Mouse (Mus musculus) CH12.LX (cell line): ENCODE measurements at regions not wholly inside any gene's neighbourhood (a gene's known extent, or its start where the extent isn't known, plus 50 kb on each side); places are given as distances from the start of the nearest gene placed in this dataset.

ENCODE experiments used
- DNase-seq: peaks from one replicate; pipeline ENCODE4 v3.0.0-alpha.2; 2013; ENCODE audit errors: extremely low read depth
- H3K27ac ChIP-seq: 2 replicates; pipeline ENCODE4 v1.5.1; 2012; ENCODE audit warnings: low read depth, mild to moderate bottlenecking, control low read depth, moderate library complexity; ENCODE audit not compliant: insufficient read depth
- H3K27me3 ChIP-seq: replicated peaks from 2 replicates; pipeline ENCODE3; 2012; ENCODE audit warnings: inconsistent platforms
- H3K36me3 ChIP-seq, 2 experiments: replicated peaks in 1 of 2; 2 replicates each; pipeline versions ENCODE3 to v1.6.1; 2012; ENCODE audit warnings: inconsistent platforms in 1 of 2, low read length in 1 of 2, mild to moderate bottlenecking in 1 of 2, mixed read lengths in 1 of 2, moderate library complexity in 1 of 2; ENCODE audit not compliant: control insufficient read depth in 1 of 2, insufficient read depth in 1 of 2
- H3K4me1 ChIP-seq, 2 experiments: 2 replicates each; pipeline ENCODE4 v1.6.1; 2012; ENCODE audit warnings: inconsistent platforms in 1 of 2, moderate library complexity in 1 of 2; ENCODE audit not compliant: insufficient read depth in 2 of 2, control insufficient read depth in 1 of 2
- H3K4me2 ChIP-seq: 2 replicates; pipeline ENCODE4 v1.6.1; 2012; ENCODE audit warnings: low read depth, mild to moderate bottlenecking, control low read depth; ENCODE audit not compliant: poor library complexity, insufficient read depth, severe bottlenecking
- H3K4me3 ChIP-seq, 3 experiments: fragments of 150-350 bp in 1 of 3; sonication (generic) in 1 of 3; replicated peaks in 1 of 3; 2 replicates each; pipeline versions ENCODE3 to v1.5.1; 2011 to 2012; ENCODE audit warnings: low read depth in 2 of 3, low read length in 2 of 3, mild to moderate bottlenecking in 2 of 3, moderate library complexity in 2 of 3, control low read depth in 1 of 3, improper control_type of control experiment in 1 of 3, inconsistent platforms in 1 of 3, mixed read lengths in 1 of 3; ENCODE audit not compliant: poor library complexity in 1 of 3
- H3K79me2 ChIP-seq: replicated peaks from 2 replicates; pipeline ENCODE4 v1.6.1; 2012; ENCODE audit warnings: mild to moderate bottlenecking, moderate library complexity; ENCODE audit not compliant: control insufficient read depth, poor library complexity, insufficient read depth, severe bottlenecking; ENCODE audit errors: extremely low read depth
- H3K9ac ChIP-seq: 2 replicates; pipeline ENCODE4 v1.6.1; 2012; ENCODE audit warnings: low read depth, mild to moderate bottlenecking, control low read depth, moderate library complexity; ENCODE audit not compliant: insufficient read depth
- H3K9me3 ChIP-seq: replicated peaks from 2 replicates; pipeline ENCODE3; 2012; ENCODE audit warnings: low read length, inconsistent platforms, mixed read lengths
- BHLHE40 ChIP-seq: IDR thresholded peaks from 2 replicates; pipeline ENCODE4 v1.6.1; 2011; ENCODE audit warnings: mild to moderate bottlenecking, low read depth, low read length, improper control_type of control experiment
- CTCF ChIP-seq, 2 experiments: IDR thresholded peaks in 1 of 2; conservative IDR thresholded peaks in 1 of 2; 2 replicates each; pipeline ENCODE4 v1.5.1; 2011 to 2012; ENCODE audit warnings: low read depth in 2 of 2, low read length in 2 of 2, improper control_type of control experiment in 1 of 2, inconsistent platforms in 1 of 2, mild to moderate bottlenecking in 1 of 2, moderate library complexity in 1 of 2
- E2F4 ChIP-seq: IDR thresholded peaks from 2 replicates; pipeline ENCODE4 v1.6.1; 2011; ENCODE audit warnings: low read depth, low read length, improper control_type of control experiment; ENCODE audit not compliant: insufficient replicate concordance
- ELF1 ChIP-seq: IDR thresholded peaks from 2 replicates; pipeline ENCODE4 v1.6.1; 2014; ENCODE audit warnings: low read depth, mild to moderate bottlenecking, inconsistent platforms, low read length, improper control_type of control experiment
- EP300 ChIP-seq: IDR thresholded peaks from 2 replicates; pipeline ENCODE4 v1.6.1; 2011; ENCODE audit warnings: low read length, improper control_type of control experiment
- ETS1 ChIP-seq: conservative IDR thresholded peaks from 2 replicates; pipeline ENCODE4 v1.6.1; 2012; ENCODE audit warnings: low read depth, mild to moderate bottlenecking, inconsistent platforms, low read length, improper control_type of control experiment, moderate library complexity
- HCFC1 ChIP-seq: IDR thresholded peaks from 2 replicates; pipeline ENCODE4 v1.6.1; 2012; ENCODE audit warnings: low read depth, mild to moderate bottlenecking, inconsistent platforms, low read length, improper control_type of control experiment
- IRF4 ChIP-seq: IDR thresholded peaks from 2 replicates; pipeline ENCODE4 v1.6.1; 2014; ENCODE audit warnings: low read depth, mild to moderate bottlenecking, inconsistent platforms, low read length, improper control_type of control experiment
- JUND ChIP-seq: conservative IDR thresholded peaks from 2 replicates; pipeline ENCODE4 v1.6.1; 2011; ENCODE audit warnings: low read depth, low read length, improper control_type of control experiment
- MAX ChIP-seq: IDR thresholded peaks from 2 replicates; pipeline ENCODE4 v1.6.1; 2011; ENCODE audit warnings: low read length, improper control_type of control experiment
- MAZ ChIP-seq: IDR thresholded peaks from 2 replicates; pipeline ENCODE4 v1.6.1; 2012; ENCODE audit warnings: low read depth, mild to moderate bottlenecking, inconsistent platforms, low read length, improper control_type of control experiment, moderate library complexity
- NELFE ChIP-seq: IDR thresholded peaks from 2 replicates; pipeline ENCODE4 v1.6.1; 2011; ENCODE audit warnings: low read depth, low read length, improper control_type of control experiment
- NRF1 ChIP-seq: IDR thresholded peaks from 2 replicates; pipeline ENCODE4 v1.6.1; 2014; ENCODE audit warnings: low read depth, mild to moderate bottlenecking, inconsistent platforms, low read length, improper control_type of control experiment, moderate library complexity
- POLR2A ChIP-seq: IDR thresholded peaks from 2 replicates; pipeline ENCODE4 v1.6.1; 2011; ENCODE audit warnings: low read depth, mild to moderate bottlenecking, improper control_type of control experiment, low read length
- RAD21 ChIP-seq: IDR thresholded peaks from 2 replicates; pipeline ENCODE4 v1.6.1; 2011; ENCODE audit warnings: low read depth, mild to moderate bottlenecking, low read length, improper control_type of control experiment, moderate library complexity
- SMC3 ChIP-seq: IDR thresholded peaks from 2 replicates; pipeline ENCODE4 v1.6.1; 2011; ENCODE audit warnings: low read depth, low read length, improper control_type of control experiment
- TBP ChIP-seq: conservative IDR thresholded peaks from 2 replicates; pipeline ENCODE4 v1.6.1; 2011; ENCODE audit warnings: low read depth, low read length, improper control_type of control experiment
- TCF12 ChIP-seq: IDR thresholded peaks from 2 replicates; pipeline ENCODE4 v1.6.1; 2014; ENCODE audit warnings: low read depth, mild to moderate bottlenecking, inconsistent platforms, low read length, improper control_type of control experiment
- USF1 ChIP-seq: IDR thresholded peaks from 2 replicates; pipeline ENCODE4 v1.6.1; 2014; ENCODE audit warnings: low read depth, mild to moderate bottlenecking, inconsistent platforms, low read length, improper control_type of control experiment
- USF2 ChIP-seq: conservative IDR thresholded peaks from 2 replicates; pipeline ENCODE4 v1.6.1; 2011; ENCODE audit warnings: low read depth, low read length, improper control_type of control experiment
- ZKSCAN1 ChIP-seq: IDR thresholded peaks from 2 replicates; pipeline ENCODE4 v1.6.1; 2012; ENCODE audit warnings: low read depth, inconsistent platforms, low read length, improper control_type of control experiment, borderline replicate concordance
- ZMIZ1 ChIP-seq: IDR thresholded peaks from 2 replicates; pipeline ENCODE4 v1.6.1; 2012; ENCODE audit warnings: low read depth, mild to moderate bottlenecking, inconsistent platforms, low read length, improper control_type of control experiment
- ZNF384 ChIP-seq: IDR thresholded peaks from 2 replicates; pipeline ENCODE4 v1.6.1; 2012; ENCODE audit warnings: low read depth, low read length, improper control_type of control experiment, inconsistent platforms
- dilution Hi-C: fragments of 300-500 bp; cut with MboI; formaldehyde crosslinking; loops from 2 replicates; pipeline ENCODE4 v1.14.3; 2020; ENCODE audit warnings: low sequenced_read_pairs; ENCODE audit not compliant: extremely low pct_unique_long_range_greater_than_20kb, extremely low pct_ligation_motif_present
- in situ Hi-C: fragments of 300-500 bp; cut with MboI; formaldehyde crosslinking; loops from 3 replicates; pipeline ENCODE4 v1.14.3; 2019; ENCODE audit warnings: low sequenced_read_pairs, low pct_ligation_motif_present, low pct_unique_long_range_greater_than_20kb, mixed read lengths

GRCm38 (mm10) chr11:24255201-24256060, 177.6 kb downstream of the Bcl11a start:
- Histone ChIP-seq H3K36me3 (no peaks in the 10 kb centered on the region), H3K79me2 (no peaks in the 10 kb centered on the region), H3K9ac (no peak overlapping the region), H3K9me3 (no peaks in the 10 kb centered on the region), H3K27ac (no peak overlapping the region), H3K27me3 (no peaks in the 10 kb centered on the region), H3K4me2 (no peak overlapping the region)
- dilution Hi-C loops = no loop called here
- TF ChIP-seq ZKSCAN1 (no peak), POLR2A (peak; percentile 23; the same call in 1 of the 2 replicates), NRF1 (peak; percentile 64; the same call in 1 of the 2 replicates), USF1 (no peak), TBP (peak; percentile 52; the same call in 1 of the 2 replicates)
- TF ChIP-seq, all 38 proteins: peak for 3
- in situ Hi-C loops = loop anchor here (5.0 kb wide), 1 partner anchor 123 kb away; no protein-coding TSS in a partner anchor
- peak; percentile 81 for DNase-seq
- H3K4me1 ChIP-seq = peaks cover 17 to 96% of the 10 kb centered on the region in 2 experiments
- peak overlapping the region in 1 of 3 experiments; percentile 48 for H3K4me3 ChIP-seq

- TF ChIP-seq ELF1 (peak; percentile 28; the same call in 1 of the 2 replicates), BHLHE40 (0 out of 2 replicates have a peak, but pooled peaks have one; percentile 11), SMC3 (peak; percentile 62), CTCF (conservative IDR thresholded peaks at IDR 0.05 in 1 of 2, IDR thresholded peaks at IDR 0.05 in 1 of 2; ENCODE audit: low read depth in 2 of 2, low read length in 2 of 2) (peak; percentile 45 to 62), ZMIZ1 (no peak), HCFC1 (no peak), NRF1 (0 out of 2 replicates have a peak, but pooled peaks have one; percentile 25), RAD21 (peak; percentile 79)
- Histone ChIP-seq H3K79me2 (no peaks in the 10 kb centered on the region), H3K27ac (no peak overlapping the region), H3K9ac (no peak overlapping the region), H3K9me3 (no peaks in the 10 kb centered on the region), H3K36me3 (peaks cover 0 to 6% of the 10 kb centered on the region in 2 experiments), H3K4me3 (peak overlapping the region in 1 of 3 experiments; percentile 48), H3K27me3 (no peaks in the 10 kb centered on the region), H3K4me2 (no peak overlapping the region), H3K4me1 (peaks cover 10 to 85% of the 10 kb centered on the region in 2 experiments)
- in situ Hi-C loops (loop anchor here (5.0 kb wide), 1 partner anchor 125 kb away; no protein-coding TSS in a partner anchor), dilution Hi-C loops (no loop called here)
- DNase-seq = peak; percentile 69
Measured at GRCm38 (mm10) chr11:24257741-24258140, 179.9 kb downstream of the Bcl11a start.

- H3K4me1 ChIP-seq = peaks cover 10 to 80% of the 10 kb centered on the region in 2 experiments
- H3K4me2 ChIP-seq = no peak overlapping the region
- dilution Hi-C loops (no loop called here), in situ Hi-C loops (loop anchor here (5.0 kb wide), 1 partner anchor 126 kb away; no protein-coding TSS in a partner anchor)
- H3K36me3 ChIP-seq = peaks cover 0 to 6% of the 10 kb centered on the region in 2 experiments
- no peak overlapping the region for H3K4me3 ChIP-seq
- no peaks in the 10 kb centered on the region for H3K79me2 ChIP-seq
- H3K9ac ChIP-seq = no peak overlapping the region
- no peaks in the 10 kb centered on the region for H3K27me3 ChIP-seq
- H3K9me3 ChIP-seq = no peaks in the 10 kb centered on the region
- no peak overlapping the region for H3K27ac ChIP-seq
- peak; percentile 66 for DNase-seq
- TF ChIP-seq BHLHE40 (peak; percentile 94), USF2 (no peak), TCF12 (no peak), ELF1 (no peak), IRF4 (peak; percentile 24; the same call in 1 of the 2 replicates), ZNF384 (no peak), NELFE (no peak), POLR2A (no peak), MAX (peak; percentile 82), E2F4 (no peak), USF1 (no peak), ZMIZ1 (no peak), EP300 (peak; percentile 76), ETS1 (0 out of 2 replicates have a peak, but pooled peaks have one; percentile 37), ZKSCAN1 (no peak), MAZ (no peak), RAD21 (no peak), JUND (no peak)
Measured at GRCm38 (mm10) chr11:24258340-24258739, 180.5 kb downstream of the Bcl11a start.
